Mouse (Mus musculus): Measurements from ENCODE around the gene Dnal1. TPM values are rescaled to one million over a fixed set of nuclear protein-coding genes. Genes with fewer than 3 reads are reported as not detected.
A peak's percentile ranks its signal among the peaks of the same experiment; 100 is the strongest.

Gene Dnal1
- polyA plus RNA-seq, 1 experiment from 2014 or later = 6.1 TPM

DNA sequence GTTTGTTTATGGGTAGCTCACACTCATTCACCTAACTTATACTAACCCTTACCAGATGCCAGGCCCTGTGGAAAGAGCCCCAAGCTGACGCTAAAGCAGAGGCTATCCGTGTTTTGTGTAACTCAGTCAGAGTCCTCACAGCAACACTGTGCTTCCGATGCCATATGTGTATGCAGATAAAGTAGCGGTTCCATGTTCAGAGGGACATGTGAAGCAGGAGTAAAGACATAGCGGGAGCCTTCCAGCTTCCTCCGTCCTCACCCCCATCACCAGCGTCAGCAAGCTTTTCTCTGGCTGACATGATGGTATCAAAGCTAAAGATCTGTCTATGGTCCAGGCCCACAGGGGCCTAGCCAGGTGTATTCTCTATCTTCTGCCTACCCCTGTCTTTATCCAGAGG is 77.0 kb downstream of the Dnal1 start:
- WGBS = 69% methylated on average over 7 of the region's 7 CpGs

DNA sequence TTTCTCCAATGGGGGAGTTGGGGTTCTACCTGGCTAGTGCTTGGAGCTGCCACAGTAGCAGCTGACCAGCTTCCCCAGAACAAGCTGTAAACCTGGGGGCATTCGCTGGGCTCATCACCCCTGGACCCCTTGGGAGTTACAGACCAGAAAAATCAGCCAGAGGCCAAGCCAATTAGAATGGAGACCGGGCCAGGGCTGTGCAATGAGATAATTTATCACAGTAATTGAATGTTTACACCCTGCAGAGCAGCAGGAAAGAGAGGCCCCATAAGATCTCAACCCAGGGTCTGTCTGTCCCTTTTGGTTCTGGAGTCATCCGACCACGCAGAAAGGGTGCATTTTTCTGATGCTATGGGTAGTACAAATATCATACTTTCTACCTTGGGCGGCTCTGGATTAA is 77.6 kb downstream of the Dnal1 start:
- no peak overlapping the region for H3K27ac ChIP-seq
- H3K9ac ChIP-seq = peak overlapping the region; percentile 86
- ATAC-seq (ENCODE audit: borderline replicate concordance, extremely low read depth, low FRiP score, low TSS enrichment) = no peak
- H3K4me3 ChIP-seq = peak overlapping the region; percentile 74
- peaks cover 74% of the 10 kb centered on the region for H3K4me1 ChIP-seq
- peak overlapping the region; percentile 94 for H3K4me2 ChIP-seq
- no peaks in the 10 kb centered on the region for H3K36me3 ChIP-seq
- WGBS = 27% methylated on average over 5 of the region's 5 CpGs
- H3K27me3 ChIP-seq = no peaks in the 10 kb centered on the region
- H3K9me3 ChIP-seq = no peaks in the 10 kb centered on the region

More for the DNA sequence above, 77.0 kb downstream of the Dnal1 start:
- Histone ChIP-seq H3K9ac (no peak overlapping the region; the same call in 1 of the 2 replicates), H3K4me1 (peaks cover 80% of the 10 kb centered on the region), H3K9me3 (no peaks in the 10 kb centered on the region), H3K27me3 (no peaks in the 10 kb centered on the region), H3K4me3 (peak overlapping the region; percentile 74; the same call in 1 of the 2 replicates), H3K27ac (no peak overlapping the region), H3K36me3 (no peaks in the 10 kb centered on the region), H3K4me2 (peak overlapping the region; percentile 94)
- no peak for ATAC-seq (ENCODE audit: borderline replicate concordance, extremely low read depth, low FRiP score, low TSS enrichment)

DNA sequence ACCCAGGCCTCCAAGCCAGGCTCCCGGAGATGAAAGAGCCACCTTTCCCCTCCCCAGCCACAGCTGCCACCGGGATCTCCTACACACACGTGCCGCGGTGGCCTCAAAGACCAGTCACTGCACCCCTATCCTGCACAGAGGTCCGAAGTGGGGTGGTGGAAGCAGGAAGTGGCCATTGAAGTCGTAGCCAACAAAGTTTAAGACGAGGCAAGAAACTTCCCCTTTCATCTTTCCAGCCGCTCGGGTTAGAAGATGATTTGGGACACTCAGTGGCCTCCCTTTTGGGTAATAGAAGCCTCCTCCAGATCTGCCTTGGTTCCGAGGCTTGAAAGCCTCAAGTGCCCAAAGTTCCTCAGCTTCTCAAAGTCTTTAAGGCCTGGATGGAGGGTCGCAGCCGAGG is 78.1 kb downstream of the Dnal1 start:
- H3K4me1 ChIP-seq = peaks cover 69% of the 10 kb centered on the region
- H3K27ac ChIP-seq = peak overlapping the region; percentile 99
- peak overlapping the region; percentile 86 for H3K9ac ChIP-seq
- no peaks in the 10 kb centered on the region for H3K27me3 ChIP-seq
- H3K4me3 ChIP-seq = peak overlapping the region; percentile 74
- WGBS = 4% methylated on average over 13 of the region's 13 CpGs
- H3K9me3 ChIP-seq = no peaks in the 10 kb centered on the region
- ATAC-seq (ENCODE audit: borderline replicate concordance, extremely low read depth, low FRiP score, low TSS enrichment) = no peak
- H3K36me3 ChIP-seq = no peaks in the 10 kb centered on the region
- H3K4me2 ChIP-seq = peak overlapping the region; percentile 94

DNA sequence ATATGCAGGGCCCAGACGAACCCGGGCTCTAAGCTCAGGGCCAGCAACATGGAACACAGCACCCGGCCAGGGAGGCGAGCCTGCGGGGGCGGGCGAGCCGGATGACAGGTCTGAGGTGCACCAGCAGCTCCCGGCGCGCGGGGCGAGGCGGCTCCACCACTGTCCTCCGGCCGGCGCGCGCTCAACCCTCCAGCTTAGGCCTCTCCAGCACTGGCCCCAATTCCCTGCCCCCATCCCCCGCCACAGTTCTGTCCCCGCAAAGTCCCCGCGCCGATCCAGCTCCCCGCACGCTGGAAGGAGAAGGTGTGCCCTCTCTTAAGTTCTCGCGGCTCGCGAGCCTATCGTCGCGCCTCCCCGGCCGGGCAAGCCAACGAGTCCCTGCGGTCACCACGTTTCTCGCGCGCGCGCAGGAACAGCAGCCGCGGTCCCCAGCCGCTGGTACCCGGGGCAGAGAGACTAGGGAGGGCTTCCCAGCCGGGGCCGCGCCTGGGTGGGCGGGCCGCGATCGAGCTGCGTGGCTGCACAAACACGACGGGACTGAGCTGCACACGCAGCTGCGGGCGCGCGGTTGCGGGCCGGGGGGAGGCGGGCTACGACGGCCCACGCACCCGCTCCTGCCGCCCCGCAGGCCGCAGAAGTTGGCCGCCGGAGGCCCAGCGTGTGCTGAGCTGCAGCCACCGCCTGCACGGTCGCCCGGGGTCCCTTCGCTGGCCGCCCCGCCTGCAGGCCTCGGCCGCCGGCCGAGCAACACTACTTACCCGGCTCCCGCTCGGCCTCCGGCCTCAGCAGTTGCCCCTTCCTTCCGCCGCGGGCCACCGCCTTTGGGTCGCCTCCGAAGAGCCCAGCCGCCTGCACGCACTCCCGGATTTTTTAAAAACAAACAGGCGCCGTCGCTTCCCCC is 78.8 kb downstream of the Dnal1 start:
- WGBS = 2% methylated on average over 97 of the region's 102 CpGs
- ATAC-seq (ENCODE audit: borderline replicate concordance, extremely low read depth, low FRiP score, low TSS enrichment) = peak; percentile 10; the same call in 1 of the 2 replicates
- Histone ChIP-seq H3K4me2 (peak overlapping the region; percentile 94), H3K27me3 (no peaks in the 10 kb centered on the region), H3K36me3 (no peaks in the 10 kb centered on the region), H3K9ac (peak overlapping the region; percentile 86), H3K9me3 (no peaks in the 10 kb centered on the region), H3K4me1 (peaks cover 66% of the 10 kb centered on the region), H3K27ac (peak overlapping the region; percentile 99), H3K4me3 (peak overlapping the region; percentile 74)

DNA sequence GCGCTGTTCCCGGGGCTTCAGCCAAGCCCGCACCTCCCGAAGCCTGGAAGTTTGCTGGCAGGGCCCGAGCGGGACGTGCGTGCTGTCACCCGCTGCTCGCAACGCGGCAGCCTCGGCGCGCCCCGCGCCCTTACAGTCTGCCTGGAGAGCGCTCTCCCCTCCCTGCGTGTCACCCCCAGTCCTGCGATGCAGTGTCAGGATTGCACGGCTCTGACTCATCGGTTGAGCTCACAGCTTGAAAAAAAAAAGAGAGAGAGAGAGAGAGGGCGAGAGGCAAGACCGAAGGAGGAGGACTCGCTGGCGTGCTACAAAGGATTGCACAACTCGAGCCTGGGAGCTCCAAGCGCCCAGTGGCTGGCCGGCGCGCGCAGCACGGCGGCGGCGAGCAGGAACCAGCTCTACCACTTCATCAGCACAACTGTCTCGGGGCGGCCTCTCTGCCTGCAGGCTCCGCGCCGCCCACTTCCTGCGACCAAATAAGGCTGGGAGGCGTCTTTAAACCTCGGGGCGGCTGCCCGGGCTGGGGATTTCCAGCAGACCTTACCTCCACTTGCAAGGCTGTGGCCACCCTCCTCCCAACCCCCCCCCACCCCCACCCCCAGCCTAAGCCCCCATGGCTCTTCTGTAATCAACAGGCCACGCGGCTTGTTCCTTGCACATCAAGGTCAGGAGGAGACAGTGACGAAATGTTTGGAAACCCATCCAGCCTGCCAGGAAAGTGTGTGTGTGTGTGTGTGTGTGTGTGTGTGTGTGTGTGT is 79.7 kb downstream of the Dnal1 start:
- Histone ChIP-seq H3K9me3 (no peaks in the 10 kb centered on the region), H3K36me3 (no peaks in the 10 kb centered on the region), H3K9ac (peak overlapping the region; percentile 86), H3K4me1 (peaks cover 66% of the 10 kb centered on the region), H3K27me3 (no peaks in the 10 kb centered on the region), H3K27ac (peak overlapping the region; percentile 99), H3K4me3 (peak overlapping the region; percentile 74), H3K4me2 (peak overlapping the region; percentile 94)
- ATAC-seq (ENCODE audit: borderline replicate concordance, extremely low read depth, low FRiP score, low TSS enrichment) = peak; percentile 93
- under 1% methylated on average over 48 of the region's 49 CpGs for WGBS

DNA sequence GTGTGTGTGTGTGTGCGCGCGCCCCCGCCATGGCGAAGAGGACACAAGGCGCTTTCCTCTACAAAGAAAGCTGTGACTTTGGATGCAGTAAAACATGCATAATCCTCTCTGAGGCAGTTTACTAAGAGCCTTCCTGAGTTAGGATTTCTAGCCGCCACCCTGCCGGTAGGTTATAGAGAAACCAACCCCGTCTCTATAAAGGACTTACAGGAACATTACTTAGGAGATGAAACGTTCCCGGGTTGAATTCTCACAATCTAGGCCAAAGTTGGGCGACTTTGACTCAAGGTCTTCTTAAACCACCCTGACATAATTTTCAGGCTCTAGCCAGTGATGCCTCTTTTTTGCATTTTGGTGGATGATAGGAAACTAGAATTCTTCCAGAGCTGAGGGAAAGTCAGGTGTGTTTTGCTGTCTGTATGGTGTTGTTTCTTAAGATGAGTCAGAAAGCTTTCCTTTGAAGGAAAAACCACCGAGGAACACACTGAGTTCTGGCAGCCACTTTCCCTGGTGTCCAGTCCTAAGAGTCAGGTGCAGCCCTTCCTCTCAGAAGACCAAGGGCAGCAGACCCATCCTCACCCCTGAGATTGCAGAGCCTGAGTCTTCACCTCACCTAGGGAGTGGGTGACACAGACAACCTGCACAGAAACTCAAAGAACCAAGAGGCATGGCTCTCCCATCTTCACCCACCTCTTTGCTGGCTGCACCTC is 80.4 kb downstream of the Dnal1 start:
- WGBS = 3% methylated on average over 13 of the region's 13 CpGs
- H3K27me3 ChIP-seq = no peaks in the 10 kb centered on the region
- H3K4me1 ChIP-seq = peaks cover 63% of the 10 kb centered on the region
- peak overlapping the region; percentile 74 for H3K4me3 ChIP-seq
- H3K9me3 ChIP-seq = no peaks in the 10 kb centered on the region
- peak overlapping the region; percentile 94 for H3K4me2 ChIP-seq
- no peak for ATAC-seq (ENCODE audit: borderline replicate concordance, extremely low read depth, low FRiP score, low TSS enrichment)
- no peak overlapping the region; the same call in 1 of the 2 replicates for H3K9ac ChIP-seq
- no peaks in the 10 kb centered on the region for H3K36me3 ChIP-seq
- H3K27ac ChIP-seq = peak overlapping the region; percentile 99

DNA sequence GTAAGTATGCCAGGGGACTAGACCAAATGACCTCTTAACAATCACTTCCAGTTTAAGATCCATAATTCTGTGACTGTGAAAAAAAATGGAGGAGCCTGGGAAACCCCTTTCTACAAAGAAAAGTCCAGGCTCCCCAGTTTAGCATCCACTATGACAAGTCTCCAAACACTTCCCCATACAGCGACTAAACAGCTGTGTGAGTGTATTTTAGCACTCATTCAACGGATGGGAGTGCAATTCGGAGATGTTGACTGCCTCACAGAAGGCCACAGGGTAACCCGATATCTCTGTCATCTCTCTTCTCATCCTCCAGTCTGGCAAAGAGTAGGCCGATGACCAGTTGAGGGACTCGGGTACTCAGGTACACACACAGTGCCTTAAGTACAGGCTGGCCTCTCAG is 81.0 kb downstream of the Dnal1 start:
- H3K9ac ChIP-seq = no peak overlapping the region

More for the DNA sequence above, 81.0 kb downstream of the Dnal1 start:
- WGBS = 35% methylated on average over 6 of the region's 6 CpGs
- no peak overlapping the region for H3K4me2 ChIP-seq
- H3K9me3 ChIP-seq = no peaks in the 10 kb centered on the region
- no peak overlapping the region for H3K4me3 ChIP-seq
- H3K27me3 ChIP-seq = no peaks in the 10 kb centered on the region
- peaks cover 56% of the 10 kb centered on the region for H3K4me1 ChIP-seq
- no peaks in the 10 kb centered on the region for H3K36me3 ChIP-seq
- no peak for ATAC-seq (ENCODE audit: borderline replicate concordance, extremely low read depth, low FRiP score, low TSS enrichment)
- H3K27ac ChIP-seq = no peak overlapping the region

Other genes with a start within 250 kb of the Dnal1 start
- 36.8 and 40.9 TPM in 2 replicates for gene Numb, start 192.4 kb upstream of the Dnal1 start, polyA plus RNA-seq (2015; fragmentation: Nextera tagmentation; extraction: Ambion mirVana)
- 14.2 and 16.2 TPM in 2 replicates for gene Riox1, start 163.8 kb upstream of the Dnal1 start, polyA plus RNA-seq (2015; fragmentation: Nextera tagmentation; extraction: Ambion mirVana)
- gene Heatr4, start 129.5 kb upstream of the Dnal1 start, polyA plus RNA-seq (2015; fragmentation: Nextera tagmentation; extraction: Ambion mirVana) = not detected in 2 replicates
- 36.2 and 41.2 TPM in 2 replicates for gene Acot2, start 126.5 kb upstream of the Dnal1 start, polyA plus RNA-seq (2015; fragmentation: Nextera tagmentation; extraction: Ambion mirVana)
- 85.5 and 92.8 TPM in 2 replicates for gene Acot1, start 104.9 kb upstream of the Dnal1 start, polyA plus RNA-seq (2015; fragmentation: Nextera tagmentation; extraction: Ambion mirVana)
- gene Acot4, start 76.0 kb upstream of the Dnal1 start, polyA plus RNA-seq (2015; fragmentation: Nextera tagmentation; extraction: Ambion mirVana) = 0.44 and 0.50 TPM in 2 replicates
- gene Gm49366, start 75.4 kb upstream of the Dnal1 start, polyA plus RNA-seq (2015; fragmentation: Nextera tagmentation; extraction: Ambion mirVana) = not detected in 2 replicates
- gene Acot3, start 62.2 kb upstream of the Dnal1 start, polyA plus RNA-seq (2015; fragmentation: Nextera tagmentation; extraction: Ambion mirVana) = 0.30 and 0.33 TPM in 2 replicates
- not detected in 2 replicates for gene Acot5, start 45.0 kb upstream of the Dnal1 start, polyA plus RNA-seq (2015; fragmentation: Nextera tagmentation; extraction: Ambion mirVana)
- gene Acot6, start 13.7 kb upstream of the Dnal1 start, polyA plus RNA-seq (2015; fragmentation: Nextera tagmentation; extraction: Ambion mirVana) = 1.6 TPM in 2 replicates
- 1.8 TPM in 2 replicates for gene Pnma1, start 34.1 kb downstream of the Dnal1 start, polyA plus RNA-seq (2015; fragmentation: Nextera tagmentation; extraction: Ambion mirVana)
- gene Elmsan1, start 104.5 kb downstream of the Dnal1 start, polyA plus RNA-seq (2015; fragmentation: Nextera tagmentation; extraction: Ambion mirVana) = 11.7 and 12.5 TPM in 2 replicates
- gene Ptgr2, start 170.9 kb downstream of the Dnal1 start, polyA plus RNA-seq (2015; fragmentation: Nextera tagmentation; extraction: Ambion mirVana) = 21.8 and 25.9 TPM in 2 replicates
- gene Zfp410, start 202.5 kb downstream of the Dnal1 start, polyA plus RNA-seq (2015; fragmentation: Nextera tagmentation; extraction: Ambion mirVana) = 81.4 and 86.9 TPM in 2 replicates
- gene Coq6, start 247.3 kb downstream of the Dnal1 start, polyA plus RNA-seq (2015; fragmentation: Nextera tagmentation; extraction: Ambion mirVana) = 49.4 and 50.0 TPM in 2 replicates
- 3.8 TPM in 2 replicates for gene Fam161b, start 247.5 kb downstream of the Dnal1 start, polyA plus RNA-seq (2015; fragmentation: Nextera tagmentation; extraction: Ambion mirVana)

Data from lung, embryonic 15.5 days (tissue).